In the genomic region with DNA sequence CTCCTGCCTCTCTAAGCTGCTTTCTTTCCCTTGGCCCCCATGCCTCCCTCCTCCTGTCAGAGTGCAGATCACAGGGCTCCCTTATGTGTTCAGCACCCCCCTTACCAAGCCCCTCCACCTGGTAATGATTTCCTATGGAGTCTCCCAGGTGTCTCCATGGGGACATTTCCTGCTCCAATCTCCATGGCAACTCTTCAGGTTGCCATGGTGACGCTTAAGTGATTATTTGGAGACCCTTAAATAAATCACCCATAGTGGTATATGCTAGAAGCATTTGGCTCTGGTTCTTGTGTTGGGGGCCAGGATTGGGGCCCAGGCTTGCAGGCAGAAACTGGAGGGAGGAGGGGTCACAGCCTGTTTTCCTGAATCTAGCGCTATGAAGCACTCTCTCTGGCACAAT, we compare ENCODE assay signal across 9 mouse cellular contexts. TPM values are rescaled to one million over a fixed set of nuclear protein-coding genes. Genes with fewer than 3 reads are reported as not detected.
DNase-seq lines count a peak whose midpoint lies in the region; ATAC-seq and TF ChIP-seq lines count a peak whose summit lies in the region.
"Had no signal": no experiment of that assay in that cellular context is flagged by ENCODE, and none has a peak within 500 bp of the region (broad histone marks: within the 10 kb centered on the region; RNA-seq: fewer than 3 reads in every experiment).

No protein-coding gene starts in this region.

- H3K4me2 ChIP-seq in intestine, embryonic 15.5 days (replicated peaks): no peak overlapping the region
- H3K4me2 ChIP-seq in intestine, embryonic 16.5 days (ENCODE audit: low read depth, low read length): no peak overlapping the region
- peak overlapping the region; percentile 0; the same call in 1 of the 2 replicates for H3K4me2 ChIP-seq in embryonic facial prominence, embryonic 14.5 days (ENCODE audit: low read depth, low read length)
- H3K4me2 ChIP-seq in midbrain, postnatal 0 days (ENCODE audit: low read depth, low read length, poor library complexity, severe bottlenecking): 0 out of 2 replicates have a peak overlapping the region, but pooled peaks have one; percentile 3

- no peaks in the 10 kb centered on the region for H3K27me3 ChIP-seq in intestine, embryonic 15.5 days (replicated peaks)
- H3K27me3 ChIP-seq in intestine, embryonic 16.5 days (replicated peaks; ENCODE audit: control insufficient read depth, insufficient read depth, low read length): no peaks in the 10 kb centered on the region
- no peaks in the 10 kb centered on the region for H3K27me3 ChIP-seq in embryonic facial prominence, embryonic 14.5 days (replicated peaks; ENCODE audit: control insufficient read depth, insufficient read depth, low read length)
- H3K27me3 ChIP-seq in midbrain, postnatal 0 days (ENCODE audit: insufficient read depth, low read length): no peaks in the 10 kb centered on the region

- intact Hi-C loops in heart, postnatal 25 days (cut with DNase I): no loop called here

- no peaks in the 10 kb centered on the region for H3K9me3 ChIP-seq in intestine, embryonic 15.5 days
- H3K9me3 ChIP-seq in intestine, embryonic 16.5 days (ENCODE audit: control insufficient read depth, low read length): no peaks in the 10 kb centered on the region
- H3K9me3 ChIP-seq in embryonic facial prominence, embryonic 14.5 days (ENCODE audit: control insufficient read depth, low read length): no peaks in the 10 kb centered on the region
- no peaks in the 10 kb centered on the region for H3K9me3 ChIP-seq in midbrain, postnatal 0 days (ENCODE audit: low read length)

- H3K27ac ChIP-seq in intestine, embryonic 15.5 days: no peak overlapping the region
- no peak overlapping the region for H3K27ac ChIP-seq in intestine, embryonic 16.5 days (ENCODE audit: low read length)
- H3K27ac ChIP-seq in embryonic facial prominence, embryonic 14.5 days (replicated peaks; ENCODE audit: low read depth, low read length): peak overlapping the region; percentile 84
- H3K27ac ChIP-seq in layer of hippocampus, adult 2 months: peak overlapping the region; percentile 70
- H3K27ac ChIP-seq in midbrain, postnatal 0 days (ENCODE audit: low read depth, low read length): peak overlapping the region; percentile 81

- no peaks in the 10 kb centered on the region for H3K36me3 ChIP-seq in intestine, embryonic 15.5 days
- H3K36me3 ChIP-seq in intestine, embryonic 16.5 days (ENCODE audit: control insufficient read depth, insufficient read depth, low read length): no peaks in the 10 kb centered on the region
- H3K36me3 ChIP-seq in embryonic facial prominence, embryonic 14.5 days (ENCODE audit: control insufficient read depth, insufficient read depth, low read length): no peaks in the 10 kb centered on the region
- no peaks in the 10 kb centered on the region for H3K36me3 ChIP-seq in midbrain, postnatal 0 days (ENCODE audit: insufficient read depth, low read length)

- ATAC-seq in intestine, embryonic 15.5 days: peak; percentile 41; the same call in 1 of the 2 replicates
- no peak for ATAC-seq in intestine, embryonic 16.5 days
- peak; percentile 95 for ATAC-seq in embryonic facial prominence, embryonic 14.5 days (ENCODE audit: low read depth)
- peak; percentile 93 for ATAC-seq in midbrain, postnatal 0 days (ENCODE audit: low FRiP score)
- ATAC-seq: activated CD4-positive, CD25-positive, alpha-beta regulatory T cell, adult 4 months had no signal

- no peak for TF ChIP-seq CTCF in layer of hippocampus, adult 2 months (conservative IDR thresholded peaks at IDR 0.05)
- no peak; the same call in 1 of the 2 replicates for TF ChIP-seq CTCF in midbrain, postnatal 0 days (IDR thresholded peaks at IDR 0.05)

- peak; percentile 91 for DNase-seq in embryonic facial prominence, embryonic 14.5 days (ENCODE audit: low spot score)
- peak in 1 of 2 experiments; percentile 29 for DNase-seq in layer of hippocampus, adult 2 months (ENCODE audit: low spot score in 2 of 2)
- DNase-seq in midbrain, postnatal 0 days (ENCODE audit: low spot score): peak; percentile 88
- no peak for DNase-seq in heart, postnatal 25 days (ENCODE audit: low spot score)
- no peak for DNase-seq in kidney, adult 18-20 months
- no peak for DNase-seq in Muller cell, postnatal 12 days (ENCODE audit: inconsistent ontology term)

- H3K9ac ChIP-seq in intestine, embryonic 15.5 days: no peak overlapping the region
- H3K9ac ChIP-seq in intestine, embryonic 16.5 days (ENCODE audit: low read depth, low read length): no peak overlapping the region
- H3K9ac ChIP-seq in embryonic facial prominence, embryonic 14.5 days (ENCODE audit: low read depth, low read length): no peak overlapping the region
- no peak overlapping the region for H3K9ac ChIP-seq in midbrain, postnatal 0 days (replicated peaks; ENCODE audit: low read length, poor library complexity, severe bottlenecking)

- H3K4me3 ChIP-seq in intestine, embryonic 15.5 days (replicated peaks): no peak overlapping the region
- H3K4me3 ChIP-seq in intestine, embryonic 16.5 days (ENCODE audit: low read length): no peak overlapping the region
- H3K4me3 ChIP-seq in embryonic facial prominence, embryonic 14.5 days (ENCODE audit: low read depth, low read length): no peak overlapping the region
- H3K4me3 ChIP-seq in layer of hippocampus, adult 2 months: no peak overlapping the region
- no peak overlapping the region for H3K4me3 ChIP-seq in midbrain, postnatal 0 days (ENCODE audit: low read depth, low read length)

- H3K4me1 ChIP-seq in intestine, embryonic 15.5 days (replicated peaks): peaks cover 7% of the 10 kb centered on the region; the same call in 1 of the 2 replicates
- peaks cover 5% of the 10 kb centered on the region; the same call in 1 of the 2 replicates for H3K4me1 ChIP-seq in intestine, embryonic 16.5 days (ENCODE audit: control insufficient read depth, insufficient read depth, low read length)
- peaks cover 27% of the 10 kb centered on the region for H3K4me1 ChIP-seq in embryonic facial prominence, embryonic 14.5 days (ENCODE audit: control insufficient read depth, insufficient read depth, low read length)
- H3K4me1 ChIP-seq in midbrain, postnatal 0 days (ENCODE audit: insufficient read depth, low read length): peaks cover 22% of the 10 kb centered on the region

- WGBS in intestine, embryonic 15.5 days: 46% methylated on average over 2 of the region's 2 CpGs
- 37% methylated on average over 2 of the region's 2 CpGs for WGBS in intestine, embryonic 16.5 days
- WGBS in embryonic facial prominence, embryonic 14.5 days: 25% methylated on average over 2 of the region's 2 CpGs
- WGBS in midbrain, postnatal 0 days: 37% methylated on average over 2 of the region's 2 CpGs

RNA-seq across cellular contexts. Expression of a gene that starts 17.2 kb away (rescaled TPM):
- 10.5 and 11.8 TPM in 2 replicates for polyA plus RNA-seq in intestine, embryonic 15.5 days (2015; fragmentation: Nextera tagmentation; extraction: Ambion mirVana)
- polyA plus RNA-seq in intestine, embryonic 16.5 days (2015; fragmentation: Nextera tagmentation; extraction: Ambion mirVana): 7.4 and 7.8 TPM in 2 replicates
- polyA plus RNA-seq in embryonic facial prominence, embryonic 14.5 days (2014; fragmentation: Nextera tagmentation; extraction: Ambion mirVana): 24.7 and 30.3 TPM in 2 replicates
- total RNA-seq in layer of hippocampus, adult 2 months (2021): 10 to 100 TPM; 62.7 to 64.0 TPM
- 84.3 and 87.4 TPM in 2 replicates for total RNA-seq in midbrain, postnatal 0 days (2014; rRNA removed)
- polyA plus RNA-seq in midbrain, postnatal 0 days (2015; fragmentation: Nextera tagmentation; extraction: Ambion mirVana): 15.3 and 17.9 TPM in 2 replicates
- 1 to 10 TPM; 7.9 to 8.4 TPM for total RNA-seq in heart, postnatal 25 days (2021)

RNA-seq across cellular contexts. Expression of a gene that starts 30.1 kb away (rescaled TPM):
- polyA plus RNA-seq in intestine, embryonic 15.5 days (2015; fragmentation: Nextera tagmentation; extraction: Ambion mirVana): not detected in 2 replicates
- polyA plus RNA-seq in intestine, embryonic 16.5 days (2015; fragmentation: Nextera tagmentation; extraction: Ambion mirVana): not detected in 2 replicates
- not detected in 2 replicates for polyA plus RNA-seq in embryonic facial prominence, embryonic 14.5 days (2014; fragmentation: Nextera tagmentation; extraction: Ambion mirVana)
- not detected for total RNA-seq in layer of hippocampus, adult 2 months (2021)
- total RNA-seq in midbrain, postnatal 0 days (2014; rRNA removed): not detected in 2 replicates
- 0.11 TPM in 1 of 2 replicates, not detected in the other for polyA plus RNA-seq in midbrain, postnatal 0 days (2015; fragmentation: Nextera tagmentation; extraction: Ambion mirVana)
- not detected for total RNA-seq in heart, postnatal 25 days (2021)
- polyA plus RNA-seq: activated CD4-positive, CD25-positive, alpha-beta regulatory T cell, adult 4 months had no signal

Comparison
In these comparisons a context has a peak if more than half of its experiments do, and no peak if none do; other contexts are left out.
1. H3K27ac ChIP-seq: peak in embryonic facial prominence, embryonic 14.5 days (single experiment), layer of hippocampus, adult 2 months (single experiment) and midbrain, postnatal 0 days (single experiment); none in intestine, embryonic 15.5 days (single experiment) and intestine, embryonic 16.5 days (single experiment).
2. H3K4me2 ChIP-seq: peak in embryonic facial prominence, embryonic 14.5 days (single experiment) and midbrain, postnatal 0 days (single experiment); none in intestine, embryonic 15.5 days (single experiment) and intestine, embryonic 16.5 days (single experiment).
3. DNase-seq: peak in embryonic facial prominence, embryonic 14.5 days (single experiment) and midbrain, postnatal 0 days (single experiment); none in heart, postnatal 25 days (single experiment), kidney, adult 18-20 months (single experiment) and Muller cell, postnatal 12 days (single experiment).